In genomic region chr8:84759126-84759525, GRCm38 (mm10) we compare ENCODE assay signal across 9 mouse cellular contexts. TPM values are rescaled to one million over a fixed set of nuclear protein-coding genes. Genes with fewer than 3 reads are reported as not detected.
DNase-seq lines count a peak whose midpoint lies in the region; ATAC-seq and TF ChIP-seq lines count a peak whose summit lies in the region.
"Had no signal": no experiment of that assay in that cellular context is flagged by ENCODE, and none has a peak within 500 bp of the region (broad histone marks: within the 10 kb centered on the region; RNA-seq: fewer than 3 reads in every experiment).

No protein-coding gene starts in this region.

- H3K4me3 ChIP-seq in kidney, adult 2 months (ENCODE audit: insufficient read depth, low read depth, low read length), result no peak overlapping the region
- H3K4me3 ChIP-seq in kidney, embryonic 15.5 days (replicated peaks), result no peak overlapping the region
- H3K4me3 ChIP-seq in bone marrow macrophage, adult 2 months (ENCODE audit: insufficient read depth, low read length), result no peak overlapping the region
- peak overlapping the region; percentile 44 for H3K4me3 ChIP-seq in megakaryocyte, embryonic 14.5 days (replicated peaks)
- H3K4me3 ChIP-seq: myocyte had no signal

- no peaks in the 10 kb centered on the region for H3K27me3 ChIP-seq in kidney, adult 2 months (replicated peaks; ENCODE audit: control insufficient read depth, insufficient read depth, low read length)
- peaks cover 98% of the 10 kb centered on the region for H3K27me3 ChIP-seq in kidney, embryonic 15.5 days
- H3K27me3 ChIP-seq in megakaryocyte, embryonic 14.5 days (replicated peaks), result peaks cover 31% of the 10 kb centered on the region

- H3K36me3 ChIP-seq in kidney, adult 2 months (ENCODE audit: control insufficient read depth, insufficient read depth, low read length), result no peaks in the 10 kb centered on the region
- 0 out of 2 replicates have a peak, but pooled peaks cover 7% of the 10 kb centered on the region for H3K36me3 ChIP-seq in kidney, embryonic 15.5 days
- H3K36me3 ChIP-seq in megakaryocyte, embryonic 14.5 days (replicated peaks; ENCODE audit: low read length), result peaks cover 15% of the 10 kb centered on the region

- 69% methylated on average over 7 of the region's 7 CpGs for WGBS in kidney, adult 2 months
- 64% methylated on average over 7 of the region's 7 CpGs for WGBS in kidney, embryonic 15.5 days

- TF ChIP-seq CTCF in kidney, adult 2 months (conservative IDR thresholded peaks at IDR 0.05; ENCODE audit: insufficient read depth, insufficient read length, low read depth, low read length), result peak; percentile 87
- peak; percentile 47 for TF ChIP-seq CTCF in bone marrow macrophage, adult 2 months (IDR thresholded peaks at IDR 0.05; ENCODE audit: low read depth, low read length)

- no peak for ATAC-seq in kidney, embryonic 15.5 days (replicated peaks; ENCODE audit: low FRiP score)

- DNase-seq in kidney, adult 2 months, result peak; percentile 59
- DNase-seq in kidney, adult 9 months, result peak; percentile 56
- DNase-seq in frontal cortex, postnatal 25 days (ENCODE audit: low spot score in 2 of 2), result no peak
- DNase-seq in urinary bladder, postnatal 4 days (ENCODE audit: low spot score in 2 of 2), result no peak
- no peak for DNase-seq in ovary, postnatal 14 days (ENCODE audit: low spot score)

- H3K4me1 ChIP-seq in kidney, adult 2 months (ENCODE audit: control insufficient read depth, insufficient read depth, low read length), result no peaks in the 10 kb centered on the region
- peaks cover 13% of the 10 kb centered on the region for H3K4me1 ChIP-seq in kidney, embryonic 15.5 days
- H3K4me1 ChIP-seq in bone marrow macrophage, adult 2 months (ENCODE audit: control insufficient read depth, insufficient read depth, low read length), result no peaks in the 10 kb centered on the region
- H3K4me1 ChIP-seq in megakaryocyte, embryonic 14.5 days, result peaks cover 27% of the 10 kb centered on the region

- no peak overlapping the region for H3K9ac ChIP-seq in kidney, embryonic 15.5 days

- no peak overlapping the region for H3K4me2 ChIP-seq in kidney, embryonic 15.5 days

- no peak overlapping the region for H3K27ac ChIP-seq in kidney, adult 2 months (ENCODE audit: insufficient read depth, low read depth, low read length)
- H3K27ac ChIP-seq in kidney, embryonic 15.5 days, result no peak overlapping the region
- no peak overlapping the region for H3K27ac ChIP-seq in bone marrow macrophage, adult 2 months (ENCODE audit: insufficient read depth, low read depth, low read length)

- no peaks in the 10 kb centered on the region for H3K9me3 ChIP-seq in kidney, embryonic 15.5 days (replicated peaks)
- no peaks in the 10 kb centered on the region for H3K9me3 ChIP-seq in megakaryocyte, embryonic 14.5 days

- TF ChIP-seq POLR2A in kidney, adult 2 months (IDR thresholded peaks at IDR 0.05; ENCODE audit: low read depth, low read length), result no peak
- TF ChIP-seq POLR2A in bone marrow macrophage, adult 2 months (IDR thresholded peaks at IDR 0.05; ENCODE audit: borderline replicate concordance, low read depth, low read length), result no peak

RNA-seq across cellular contexts. Expression of gene G430095P16Rik, which starts 36.3 kb away (rescaled TPM):
- 0.65 and 0.81 TPM in 2 replicates for polyA plus RNA-seq in kidney, adult 2 months (2012; rRNA removed)
- 1.9 and 2.3 TPM in 2 replicates for polyA plus RNA-seq in kidney, embryonic 15.5 days (2015; fragmentation: Nextera tagmentation; extraction: Ambion mirVana)
- 1.0 and 1.1 TPM in 2 replicates for polyA plus RNA-seq in bone marrow macrophage, adult 2 months (2012; ENCODE audit: insufficient read depth, insufficient read length, missing spikeins)
- polyA plus RNA-seq in megakaryocyte, embryonic 14.5 days (2012; ENCODE audit: insufficient read depth, low replicate concordance), result 2.7 and 19.7 TPM in 2 replicates

RNA-seq across cellular contexts. Expression of gene Nfix, which starts 41.0 kb away (rescaled TPM):
- polyA plus RNA-seq in kidney, adult 2 months (2012; rRNA removed), result 17.7 and 22.1 TPM in 2 replicates
- polyA plus RNA-seq in kidney, embryonic 15.5 days (2015; fragmentation: Nextera tagmentation; extraction: Ambion mirVana), result 14.2 and 15.5 TPM in 2 replicates
- polyA plus RNA-seq in bone marrow macrophage, adult 2 months (2012; ENCODE audit: insufficient read depth, insufficient read length, missing spikeins), result 8.3 and 12.5 TPM in 2 replicates
- polyA plus RNA-seq in megakaryocyte, embryonic 14.5 days (2012; ENCODE audit: insufficient read depth, low replicate concordance), result 18.4 and 27.4 TPM in 2 replicates

RNA-seq across cellular contexts. Expression of gene Lyl1, which starts 57.9 kb away (rescaled TPM):
- polyA plus RNA-seq in kidney, adult 2 months (2012; rRNA removed), result 3.2 and 4.1 TPM in 2 replicates
- 7.6 and 7.8 TPM in 2 replicates for polyA plus RNA-seq in kidney, embryonic 15.5 days (2015; fragmentation: Nextera tagmentation; extraction: Ambion mirVana)
- polyA plus RNA-seq in bone marrow macrophage, adult 2 months (2012; ENCODE audit: insufficient read depth, insufficient read length, missing spikeins), result 91.9 and 102 TPM in 2 replicates
- polyA plus RNA-seq in megakaryocyte, embryonic 14.5 days (2012; ENCODE audit: insufficient read depth, low replicate concordance), result 347 and 510 TPM in 2 replicates
- polyA plus RNA-seq: myocyte had no signal

Comparison
In these comparisons a context has a peak if more than half of its experiments do, and no peak if none do; other contexts are left out.
1. DNase-seq: peak in kidney, adult 2 months (single experiment) and kidney, adult 9 months (single experiment); none in frontal cortex, postnatal 25 days (0 of 2), urinary bladder, postnatal 4 days (0 of 2) and ovary, postnatal 14 days (single experiment).
2. RNA of gene Lyl1, which starts 57.9 kb away (polyA plus RNA-seq): 347 to 510 TPM in megakaryocyte, embryonic 14.5 days and 91.9 to 102 TPM in bone marrow macrophage, adult 2 months; 7.6 to 7.8 TPM in kidney, embryonic 15.5 days and 3.2 to 4.1 TPM in kidney, adult 2 months; every median in the first group is over 10 times any median in the second.